Mouse (Mus musculus): ENCODE results near the gene Glo1. TPM values are rescaled to one million over a fixed set of nuclear protein-coding genes. Genes with fewer than 3 reads are reported as not detected.

The Glo1 gene
- polyA plus RNA-seq, 1 experiment from 2014 or later = 242 TPM

DNA sequence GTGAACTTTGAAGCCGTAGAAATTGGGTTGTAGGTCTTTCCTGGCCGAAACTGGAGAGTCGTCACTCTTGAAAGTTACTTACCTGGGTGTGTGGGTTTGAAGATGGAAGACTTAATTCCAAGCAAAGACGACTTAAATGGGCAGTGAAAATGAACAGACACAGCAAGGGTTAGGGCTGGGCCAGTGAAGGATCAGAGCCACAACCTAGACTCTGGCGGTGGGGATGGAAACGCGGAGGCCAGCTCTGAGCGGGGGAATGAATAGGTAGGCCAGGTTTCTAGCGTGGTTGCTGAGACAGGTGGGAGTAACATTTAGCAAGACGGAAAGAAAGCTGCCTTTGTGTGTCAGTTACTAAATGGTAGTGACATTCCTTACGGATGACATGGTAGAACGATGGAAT, 49.7 kb downstream of the Glo1 start:
- WGBS = 59% methylated on average over 12 of the region's 12 CpGs
- peak overlapping the region; percentile 73 for H3K4me2 ChIP-seq (replicated peaks; ENCODE audit: low read depth, low read length)
- H3K27ac ChIP-seq (ENCODE audit: low read depth, low read length) = no peak overlapping the region
- ATAC-seq (ENCODE audit: low FRiP score, low TSS enrichment) = no peak
- H3K27me3 ChIP-seq (ENCODE audit: control insufficient read depth, insufficient read depth, low read length) = no peaks in the 10 kb centered on the region
- H3K36me3 ChIP-seq (ENCODE audit: control insufficient read depth, insufficient read depth, low read length) = no peaks in the 10 kb centered on the region
- no peaks in the 10 kb centered on the region for H3K9me3 ChIP-seq (ENCODE audit: control insufficient read depth, low read length)
- peak overlapping the region; percentile 62 for H3K4me3 ChIP-seq (ENCODE audit: low read length)
- H3K9ac ChIP-seq (ENCODE audit: low read depth, low read length) = peak overlapping the region; percentile 72
- H3K4me1 ChIP-seq (ENCODE audit: control insufficient read depth, insufficient read depth, low read length) = peaks cover 13% of the 10 kb centered on the region

DNA sequence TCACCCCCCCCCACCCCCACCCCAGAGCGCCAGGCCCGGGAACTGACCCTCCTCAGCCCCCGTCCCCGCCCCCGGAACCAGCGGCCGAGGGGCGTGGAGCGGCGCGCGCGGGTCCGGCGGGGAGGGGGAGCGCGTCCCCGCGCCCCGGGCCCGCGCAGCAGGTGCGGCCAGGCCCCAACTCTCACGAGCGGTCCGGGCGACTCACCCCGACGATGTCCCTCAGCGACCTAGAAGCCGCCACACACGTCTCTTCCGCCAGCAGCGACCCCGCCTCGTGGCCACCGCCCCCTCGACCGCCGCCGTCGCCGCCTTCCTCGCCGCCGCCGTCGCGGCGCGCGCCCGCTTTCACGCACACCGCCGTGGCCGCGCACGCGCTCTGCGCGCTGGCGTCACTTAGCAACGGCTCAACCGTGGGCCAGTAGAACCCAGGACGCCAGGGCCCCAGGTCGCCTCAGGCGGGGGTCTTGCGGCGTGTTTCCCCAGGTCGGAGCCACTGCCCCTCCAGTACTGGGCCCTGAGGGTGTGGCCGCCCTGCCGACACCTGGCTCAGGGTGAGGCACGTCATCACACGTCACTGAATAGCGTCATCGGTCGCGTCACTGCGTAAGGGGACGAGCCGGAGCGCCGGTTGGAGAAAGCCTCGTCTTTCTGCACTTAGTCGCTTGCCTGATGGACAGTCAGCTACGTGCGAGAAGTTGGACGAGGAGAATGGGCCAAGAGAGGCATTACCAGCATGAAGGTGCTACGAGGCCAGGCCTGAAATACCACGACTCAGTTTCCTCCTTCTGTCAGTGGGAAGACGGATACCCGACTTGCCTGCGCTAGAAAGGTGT, 50.5 kb downstream of the Glo1 start, which contains the start of gene Btbd9:
TSS of gene Btbd9 (minus strand) at position 548 of the 833 bp plus-strand sequence.
- WGBS = under 1% methylated on average over 66 of the region's 94 CpGs
- Histone ChIP-seq H3K4me2 (replicated peaks; ENCODE audit: low read depth, low read length) (peak within 1 kb of the TSS; percentile 73), H3K9ac (ENCODE audit: low read depth, low read length) (peak within 1 kb of the TSS; percentile 72), H3K27me3 (ENCODE audit: control insufficient read depth, insufficient read depth, low read length) (no peaks in the 10 kb centered on the region), H3K27ac (ENCODE audit: low read depth, low read length) (peak within 1 kb of the TSS; percentile 60), H3K4me1 (ENCODE audit: control insufficient read depth, insufficient read depth, low read length) (peaks cover 13% of the 10 kb centered on the region), H3K4me3 (ENCODE audit: low read length) (peak within 1 kb of the TSS; percentile 62), H3K9me3 (ENCODE audit: control insufficient read depth, low read length) (no peaks in the 10 kb centered on the region), H3K36me3 (ENCODE audit: control insufficient read depth, insufficient read depth, low read length) (no peaks in the 10 kb centered on the region)
- peak; percentile 90 for ATAC-seq (ENCODE audit: low FRiP score, low TSS enrichment)

DNA sequence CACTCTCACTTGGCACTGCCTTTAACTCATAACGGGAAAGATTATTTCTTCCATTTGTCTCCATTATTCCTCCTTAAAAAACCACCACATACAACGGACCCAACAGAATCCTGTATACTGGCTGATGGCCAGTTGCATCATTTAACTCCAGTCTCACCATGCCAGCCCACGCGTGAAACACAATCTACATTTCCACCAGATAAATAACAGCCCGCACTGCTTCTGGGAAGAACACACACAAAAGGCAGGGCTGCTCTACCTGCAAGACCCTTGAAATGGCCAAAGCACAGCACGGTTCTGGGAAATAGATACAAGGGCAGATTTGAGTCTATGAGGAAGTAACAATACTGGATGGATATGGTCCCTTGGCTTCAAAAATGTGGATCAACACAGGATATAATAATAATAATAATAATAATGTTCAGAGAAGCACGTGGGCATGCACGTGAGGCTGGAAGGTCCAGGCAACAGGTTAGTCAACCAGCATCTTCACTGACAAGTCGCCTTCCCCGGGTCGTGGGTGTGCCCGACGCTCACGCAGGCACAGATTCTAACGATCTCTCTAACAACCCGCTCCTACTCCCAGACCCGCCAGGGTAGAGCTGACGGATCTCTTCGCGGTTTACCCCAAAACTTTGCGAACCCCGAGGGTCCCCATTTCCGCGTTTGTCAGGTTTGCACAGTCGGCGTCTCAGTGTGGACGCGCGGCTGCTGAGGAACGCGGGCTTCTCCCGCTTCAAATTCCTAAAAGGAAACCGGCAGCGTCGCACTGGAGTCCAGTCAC, 51.4 kb downstream of the Glo1 start:
- Histone ChIP-seq H3K27me3 (ENCODE audit: control insufficient read depth, insufficient read depth, low read length) (no peaks in the 10 kb centered on the region), H3K4me2 (replicated peaks; ENCODE audit: low read depth, low read length) (peak overlapping the region; percentile 73), H3K4me3 (ENCODE audit: low read length) (peak overlapping the region; percentile 62), H3K27ac (ENCODE audit: low read depth, low read length) (peak overlapping the region; percentile 60; the same call in 1 of the 2 replicates), H3K4me1 (ENCODE audit: control insufficient read depth, insufficient read depth, low read length) (peaks cover 20% of the 10 kb centered on the region), H3K9me3 (ENCODE audit: control insufficient read depth, low read length) (no peaks in the 10 kb centered on the region), H3K9ac (ENCODE audit: low read depth, low read length) (peak overlapping the region; percentile 72), H3K36me3 (ENCODE audit: control insufficient read depth, insufficient read depth, low read length) (no peaks in the 10 kb centered on the region)
- 6% methylated on average over 35 of the region's 35 CpGs for WGBS
- no peak for ATAC-seq (ENCODE audit: low FRiP score, low TSS enrichment)

DNA sequence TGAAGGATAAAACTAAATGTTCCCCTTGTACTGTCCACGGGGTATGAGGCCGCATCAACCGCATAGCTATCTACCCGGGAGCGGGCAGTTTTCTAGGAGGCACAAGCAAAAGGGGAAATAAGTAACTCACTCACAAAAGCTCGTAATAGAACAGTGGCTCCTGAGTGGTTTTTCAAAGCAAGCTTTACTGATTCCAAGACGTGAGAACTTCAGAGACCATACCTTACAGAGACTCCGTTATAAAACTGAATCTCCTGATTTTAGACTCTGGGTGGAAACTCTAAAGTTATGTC, 51.9 kb downstream of the Glo1 start:
- H3K9ac ChIP-seq (ENCODE audit: low read depth, low read length) = no peak overlapping the region

DNA sequence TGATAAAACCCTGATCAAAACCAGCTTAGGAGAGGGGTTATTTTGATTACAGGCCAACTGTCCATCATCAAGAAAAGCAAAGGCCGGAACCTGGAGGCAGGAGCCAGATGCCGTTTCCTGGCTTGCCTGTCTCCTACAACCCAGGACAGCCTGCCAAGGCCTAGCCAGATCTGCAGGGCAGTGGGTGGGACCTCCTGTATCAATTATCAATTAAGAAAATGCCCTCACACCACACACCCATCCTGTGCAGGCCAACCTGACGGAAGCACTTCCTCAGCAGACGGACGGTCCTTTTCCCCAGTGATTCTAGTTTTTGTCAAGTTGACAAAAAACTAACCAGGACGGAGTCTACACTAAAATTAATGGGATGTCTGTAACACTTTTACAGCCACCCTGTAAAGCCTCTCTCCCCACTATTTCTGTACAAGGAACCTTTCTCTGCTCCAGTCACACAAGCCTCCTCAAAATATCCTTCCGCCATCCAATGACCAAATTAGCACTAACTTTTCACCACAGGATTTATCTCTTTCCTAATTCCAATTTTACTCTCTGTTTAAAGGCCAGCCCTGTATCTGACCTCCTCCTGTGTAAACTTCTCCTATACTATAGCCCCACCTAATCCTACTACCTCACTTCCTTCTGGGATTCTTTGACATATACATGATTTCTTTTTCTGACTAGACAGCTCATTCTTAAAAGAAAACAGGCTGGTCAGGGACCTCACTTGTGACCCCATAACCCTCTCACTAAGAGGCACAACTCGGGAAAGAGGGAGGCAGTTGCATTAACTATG, 52.5 kb downstream of the Glo1 start:
- no peak overlapping the region for H3K4me2 ChIP-seq (replicated peaks; ENCODE audit: low read depth, low read length)
- H3K36me3 ChIP-seq (ENCODE audit: control insufficient read depth, insufficient read depth, low read length) = no peaks in the 10 kb centered on the region
- ATAC-seq (ENCODE audit: low FRiP score, low TSS enrichment) = no peak
- peaks cover 25% of the 10 kb centered on the region for H3K4me1 ChIP-seq (ENCODE audit: control insufficient read depth, insufficient read depth, low read length)
- no peak overlapping the region for H3K27ac ChIP-seq (ENCODE audit: low read depth, low read length)
- WGBS = 52% methylated on average over 8 of the region's 8 CpGs
- no peaks in the 10 kb centered on the region for H3K9me3 ChIP-seq (ENCODE audit: control insufficient read depth, low read length)
- no peak overlapping the region for H3K4me3 ChIP-seq (ENCODE audit: low read length)
- no peak overlapping the region for H3K9ac ChIP-seq (ENCODE audit: low read depth, low read length)
- no peaks in the 10 kb centered on the region for H3K27me3 ChIP-seq (ENCODE audit: control insufficient read depth, insufficient read depth, low read length)

More for the DNA sequence above, 51.9 kb downstream of the Glo1 start:
- no peaks in the 10 kb centered on the region for H3K36me3 ChIP-seq (ENCODE audit: control insufficient read depth, insufficient read depth, low read length)
- H3K27me3 ChIP-seq (ENCODE audit: control insufficient read depth, insufficient read depth, low read length) = no peaks in the 10 kb centered on the region
- no peaks in the 10 kb centered on the region for H3K9me3 ChIP-seq (ENCODE audit: control insufficient read depth, low read length)
- no peak overlapping the region for H3K27ac ChIP-seq (ENCODE audit: low read depth, low read length)
- no peak for ATAC-seq (ENCODE audit: low FRiP score, low TSS enrichment)
- peak overlapping the region; percentile 62; the same call in 1 of the 2 replicates for H3K4me3 ChIP-seq (ENCODE audit: low read length)
- peaks cover 25% of the 10 kb centered on the region for H3K4me1 ChIP-seq (ENCODE audit: control insufficient read depth, insufficient read depth, low read length)
- H3K4me2 ChIP-seq (replicated peaks; ENCODE audit: low read depth, low read length) = peak overlapping the region; percentile 73; the same call in 1 of the 2 replicates
- WGBS = 75% methylated on average over 8 of the region's 8 CpGs

DNA sequence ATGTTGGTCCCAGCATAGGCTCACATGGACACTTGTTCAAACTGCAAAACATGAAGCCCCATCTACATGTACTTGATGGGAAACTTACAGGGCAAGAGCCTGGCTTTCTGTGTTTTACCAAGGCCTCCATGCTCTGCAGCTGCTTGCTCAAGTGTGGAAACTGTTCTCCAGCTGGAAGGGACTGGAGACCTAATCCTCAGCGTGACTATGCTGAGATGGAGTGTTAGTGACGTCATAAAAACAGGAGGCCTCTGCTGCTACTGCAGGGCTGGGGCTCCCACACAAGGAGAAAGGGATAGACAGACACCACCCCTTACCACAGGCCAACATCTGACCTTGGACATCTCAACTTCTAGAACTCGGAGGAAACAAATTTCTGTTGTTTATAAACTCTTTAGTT, 55.7 kb downstream of the Glo1 start:
- H3K36me3 ChIP-seq (ENCODE audit: control insufficient read depth, insufficient read depth, low read length) = no peaks in the 10 kb centered on the region
- no peak overlapping the region for H3K4me3 ChIP-seq (ENCODE audit: low read length)
- H3K4me2 ChIP-seq (replicated peaks; ENCODE audit: low read depth, low read length) = no peak overlapping the region
- no peak overlapping the region for H3K9ac ChIP-seq (ENCODE audit: low read depth, low read length)
- peaks cover 25% of the 10 kb centered on the region for H3K4me1 ChIP-seq (ENCODE audit: control insufficient read depth, insufficient read depth, low read length)
- no peaks in the 10 kb centered on the region for H3K27me3 ChIP-seq (ENCODE audit: control insufficient read depth, insufficient read depth, low read length)
- WGBS = 32% methylated on average over 3 of the region's 3 CpGs
- H3K9me3 ChIP-seq (ENCODE audit: control insufficient read depth, low read length) = no peaks in the 10 kb centered on the region
- no peak overlapping the region for H3K27ac ChIP-seq (ENCODE audit: low read depth, low read length)
- no peak for ATAC-seq (ENCODE audit: low FRiP score, low TSS enrichment)

DNA sequence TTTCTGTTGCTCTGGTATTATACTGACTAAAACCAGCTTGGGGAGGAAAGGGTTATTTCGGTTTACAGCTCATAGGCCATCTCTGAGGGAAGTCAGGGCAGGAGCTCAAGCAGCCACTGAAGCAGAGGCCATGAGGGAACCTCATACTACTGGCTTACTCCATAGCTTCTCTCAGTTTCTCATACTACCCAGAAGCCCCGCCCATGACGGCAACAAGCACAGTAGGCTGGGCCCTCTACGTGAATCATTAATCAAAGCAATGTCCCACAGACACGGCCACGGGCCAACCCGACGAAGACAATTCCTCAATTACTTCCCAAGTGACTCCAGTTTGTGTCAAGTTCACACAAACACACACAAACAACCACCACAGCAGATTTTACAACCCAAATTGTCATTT, 56.5 kb downstream of the Glo1 start:
- H3K27ac ChIP-seq (ENCODE audit: low read depth, low read length) = no peak overlapping the region
- no peak overlapping the region for H3K4me3 ChIP-seq (ENCODE audit: low read length)
- WGBS = 41% methylated on average over 8 of the region's 8 CpGs
- H3K36me3 ChIP-seq (ENCODE audit: control insufficient read depth, insufficient read depth, low read length) = no peaks in the 10 kb centered on the region
- H3K4me1 ChIP-seq (ENCODE audit: control insufficient read depth, insufficient read depth, low read length) = peaks cover 25% of the 10 kb centered on the region
- H3K4me2 ChIP-seq (replicated peaks; ENCODE audit: low read depth, low read length) = no peak overlapping the region
- no peak overlapping the region for H3K9ac ChIP-seq (ENCODE audit: low read depth, low read length)
- H3K27me3 ChIP-seq (ENCODE audit: control insufficient read depth, insufficient read depth, low read length) = no peaks in the 10 kb centered on the region
- H3K9me3 ChIP-seq (ENCODE audit: control insufficient read depth, low read length) = no peaks in the 10 kb centered on the region
- ATAC-seq (ENCODE audit: low FRiP score, low TSS enrichment) = peak; percentile 68; the same call in 1 of the 2 replicates

DNA sequence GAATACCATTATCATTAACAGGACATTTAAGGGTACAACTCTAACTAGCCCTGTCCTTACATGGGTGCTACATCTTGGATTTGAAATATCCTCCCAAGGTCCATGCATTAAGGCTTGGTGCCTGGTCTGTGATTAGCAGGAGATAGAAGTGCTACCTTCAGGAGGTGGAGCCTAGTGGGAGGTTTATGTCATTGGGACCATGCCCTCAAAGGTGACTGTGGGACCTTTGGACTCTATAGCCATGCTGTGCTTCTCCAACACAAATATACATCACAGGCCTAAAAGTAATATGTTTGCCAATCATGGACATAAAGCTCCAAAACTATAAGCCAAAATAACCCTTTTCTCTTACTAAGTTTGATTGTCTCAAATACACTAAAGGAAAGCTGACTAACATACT, 58.2 kb downstream of the Glo1 start:
- Histone ChIP-seq H3K27me3 (ENCODE audit: control insufficient read depth, insufficient read depth, low read length) (no peaks in the 10 kb centered on the region), H3K9me3 (ENCODE audit: control insufficient read depth, low read length) (no peaks in the 10 kb centered on the region), H3K36me3 (ENCODE audit: control insufficient read depth, insufficient read depth, low read length) (no peaks in the 10 kb centered on the region)

More for the DNA sequence above, 58.2 kb downstream of the Glo1 start:
- Histone ChIP-seq H3K9ac (ENCODE audit: low read depth, low read length) (no peak overlapping the region), H3K27ac (ENCODE audit: low read depth, low read length) (no peak overlapping the region), H3K4me3 (ENCODE audit: low read length) (no peak overlapping the region), H3K4me2 (replicated peaks; ENCODE audit: low read depth, low read length) (no peak overlapping the region), H3K4me1 (ENCODE audit: control insufficient read depth, insufficient read depth, low read length) (peaks cover 12% of the 10 kb centered on the region)
- ATAC-seq (ENCODE audit: low FRiP score, low TSS enrichment) = no peak

Measured in kidney, embryonic 14.5 days (tissue).